Mouse (Mus musculus) adrenal gland, postnatal 36 days (tissue): ENCODE measurements at regions not wholly inside any gene's neighbourhood (a gene's known extent, or its start where the extent isn't known, plus 50 kb on each side); places are given as distances from the start of the nearest gene placed in this dataset.

Experiments used
- DNase-seq, 2 experiments: peaks; one replicate each; pipeline ENCODE4 v3.0.0; 2021; ENCODE audit warnings: mixed read lengths in 1 of 2

- DNase-seq, result no peak
Observed at GRCm38 (mm10) chr17:62415152-62415551, 466.0 kb downstream of the Efna5 start.

- DNase-seq, result peak; percentile 60 to 69
Observed at GRCm38 (mm10) chr17:62412666-62413180, 468.4 kb downstream of the Efna5 start.

- DNase-seq, result no peak
Observed at GRCm38 (mm10) chr17:62403739-62404138, 477.4 kb downstream of the Efna5 start.

- DNase-seq, result no peak
Observed at GRCm38 (mm10) chr17:62393355-62394006, 487.6 kb downstream of the Efna5 start.

- no peak for DNase-seq
Observed at GRCm38 (mm10) chr17:62384053-62384452, 497.1 kb downstream of the Efna5 start.

- no peak for DNase-seq
Observed at GRCm38 (mm10) chr17:62378868-62379417, 502.2 kb downstream of the Efna5 start.

- no peak for DNase-seq
Observed at GRCm38 (mm10) chr17:62369100-62369499, 512.0 kb downstream of the Efna5 start.

- no peak for DNase-seq
Observed at GRCm38 (mm10) chr17:62367937-62368336, 513.2 kb downstream of the Efna5 start.

GRCm38 (mm10) chr17:62358323-62358722 is 522.8 kb downstream of the Efna5 start:
- no peak for DNase-seq

- DNase-seq, result no peak
Observed at GRCm38 (mm10) chr17:62337890-62338557, 543.1 kb downstream of the Efna5 start.

GRCm38 (mm10) chr17:62330226-62330625 is 550.9 kb downstream of the Efna5 start:
- no peak for DNase-seq

GRCm38 (mm10) chr17:62326844-62327243 is 554.3 kb downstream of the Efna5 start:
- no peak for DNase-seq

GRCm38 (mm10) chr17:62319033-62319432 is 562.1 kb downstream of the Efna5 start:
- DNase-seq, result no peak

- peak; percentile 7 to 27 for DNase-seq
Observed at GRCm38 (mm10) chr17:62310059-62310458, 571.1 kb downstream of the Efna5 start.

- DNase-seq, result no peak
Observed at GRCm38 (mm10) chr17:62307111-62307510, 574.0 kb downstream of the Efna5 start.

GRCm38 (mm10) chr17:62306524-62306923 is 574.6 kb downstream of the Efna5 start:
- no peak for DNase-seq

- no peak for DNase-seq
Observed at GRCm38 (mm10) chr17:62305140-62305539, 576.0 kb downstream of the Efna5 start.

GRCm38 (mm10) chr17:62304073-62304472 is 577.0 kb downstream of the Efna5 start:
- no peak for DNase-seq

GRCm38 (mm10) chr17:62299875-62300274 is 581.2 kb downstream of the Efna5 start:
- DNase-seq, result no peak

GRCm38 (mm10) chr17:62297393-62298060 is 583.6 kb downstream of the Efna5 start:
- no peak for DNase-seq

- no peak for DNase-seq
Observed at GRCm38 (mm10) chr17:62295412-62295811, 585.7 kb downstream of the Efna5 start.

- no peak for DNase-seq
Observed at GRCm38 (mm10) chr17:62292703-62293102, 588.4 kb downstream of the Efna5 start.

- no peak for DNase-seq
Observed at GRCm38 (mm10) chr17:62287666-62288065, 593.5 kb downstream of the Efna5 start.
